Mouse (Mus musculus) testis, adult 2 months (tissue): Measurements from ENCODE around the gene Tenm3.

ENCODE experiments used
- CTCF ChIP-seq: fragments of 200-500 bp; IDR thresholded peaks from 2 replicates; pipeline ENCODE4 v1.5.1; 2012; ENCODE audit warnings: low read depth, mild to moderate bottlenecking, inconsistent platforms, low read length, moderate library complexity; ENCODE audit not compliant: control insufficient read depth, insufficient read depth, insufficient replicate concordance
- POLR2A ChIP-seq: fragments of 200-500 bp; IDR thresholded peaks from 2 replicates; pipeline ENCODE4 v1.6.1; 2012; ENCODE audit warnings: low read depth, mild to moderate bottlenecking, inconsistent platforms, low read length, moderate library complexity; ENCODE audit not compliant: control insufficient read depth

- TF ChIP-seq CTCF (no peak), POLR2A (no peak)
Measured at GRCm38 (mm10) chr8:48812196-48812741, 31.5 kb downstream of the Tenm3 start.
